Mouse (Mus musculus): ENCODE data around the gene Pik3r5.

GRCm38 (mm10) chr11:68447242-68447641, 15.3 kb downstream of the Pik3r5 start:
- TF ChIP-seq CTCF (IDR thresholded peaks at IDR 0.05; ENCODE audit: low read depth): no peak
- no peak for TF ChIP-seq EP300 (IDR thresholded peaks at IDR 0.05; ENCODE audit: low read depth)

All from liver, postnatal 0 days (tissue).